Mouse (Mus musculus) embryonic fibroblast, embryonic 13.5 days (primary cell): Measurements from ENCODE around the gene Pnkd. TPM values are rescaled to one million over a fixed set of nuclear protein-coding genes. Genes with fewer than 3 reads are reported as not detected.

Source experiments
- H3K27ac ChIP-seq: 2 replicates; pipeline ENCODE4 v1.5.1; 2012; ENCODE audit warnings: low read length, control low read depth, inconsistent platforms; ENCODE audit not compliant: insufficient read depth
- H3K4me1 ChIP-seq: 2 replicates; pipeline ENCODE4 v1.6.1; 2011; ENCODE audit warnings: low read length; ENCODE audit not compliant: control insufficient read depth, insufficient read depth
- H3K4me3 ChIP-seq: 2 replicates; pipeline ENCODE4 v1.5.1; 2011; ENCODE audit warnings: mild to moderate bottlenecking, control low read depth, low read length; ENCODE audit not compliant: insufficient read depth
- CTCF ChIP-seq: IDR thresholded peaks from 2 replicates; pipeline ENCODE4 v1.5.1; 2011; ENCODE audit warnings: mild to moderate bottlenecking, control low read depth, low read length, moderate library complexity, borderline replicate concordance; ENCODE audit not compliant: insufficient read depth
- POLR2A ChIP-seq: IDR thresholded peaks from 2 replicates; pipeline ENCODE4 v1.6.1; 2011; ENCODE audit warnings: low read depth, mild to moderate bottlenecking, control low read depth, low read length, moderate library complexity
- polyA plus RNA-seq: library from polyadenylated mRNA; stranded (reverse); fragments of >200 nt; gene quantifications from 2 replicates; pipeline ENCODE4 v1.2.4, GENCODE M21; 2011; ENCODE audit warnings: low read depth; ENCODE audit not compliant: missing spikeins, insufficient read length

The Pnkd gene
- polyA plus RNA-seq, 1 experiment: 21.5 TPM

- H3K27ac ChIP-seq: no peak overlapping the region
- H3K4me3 ChIP-seq: no peak overlapping the region
- H3K4me1 ChIP-seq: no peaks in the 10 kb centered on the region
- no peak for TF ChIP-seq CTCF
- TF ChIP-seq POLR2A: peak; percentile 36; the same call in 1 of the 2 replicates
Measured at GRCm38 (mm10) chr1:74367886-74368645, 83.3 kb downstream of the Pnkd start.

- Histone ChIP-seq H3K4me3 (no peak overlapping the region), H3K27ac (no peak overlapping the region), H3K4me1 (no peaks in the 10 kb centered on the region)
- TF ChIP-seq CTCF: no peak
- no peak for TF ChIP-seq POLR2A
Measured at GRCm38 (mm10) chr1:74370040-74370439, 85.3 kb downstream of the Pnkd start.

GRCm38 (mm10) chr1:74373372-74373771 is 88.6 kb downstream of the Pnkd start:
- TF ChIP-seq POLR2A: no peak
- no peak for TF ChIP-seq CTCF
- Histone ChIP-seq H3K4me1 (no peaks in the 10 kb centered on the region), H3K27ac (no peak overlapping the region), H3K4me3 (no peak overlapping the region)

- H3K4me3 ChIP-seq: no peak within 1 kb of the TSS
- no peak within 1 kb of the TSS for H3K27ac ChIP-seq
- TF ChIP-seq CTCF (no peak), POLR2A (no peak)
- H3K4me1 ChIP-seq: no peaks in the 10 kb centered on the region
Measured at GRCm38 (mm10) chr1:74374980-74375379, 90.2 kb downstream of the Pnkd start, which contains the start of gene Slc11a1. TSS of gene Slc11a1 (plus strand) at chr1:74375195.

- no peak overlapping the region for H3K27ac ChIP-seq
- TF ChIP-seq CTCF: no peak
- TF ChIP-seq POLR2A: no peak
- no peaks in the 10 kb centered on the region for H3K4me1 ChIP-seq
- H3K4me3 ChIP-seq: no peak overlapping the region
Measured at GRCm38 (mm10) chr1:74375561-74375960, 90.8 kb downstream of the Pnkd start.

DNA sequence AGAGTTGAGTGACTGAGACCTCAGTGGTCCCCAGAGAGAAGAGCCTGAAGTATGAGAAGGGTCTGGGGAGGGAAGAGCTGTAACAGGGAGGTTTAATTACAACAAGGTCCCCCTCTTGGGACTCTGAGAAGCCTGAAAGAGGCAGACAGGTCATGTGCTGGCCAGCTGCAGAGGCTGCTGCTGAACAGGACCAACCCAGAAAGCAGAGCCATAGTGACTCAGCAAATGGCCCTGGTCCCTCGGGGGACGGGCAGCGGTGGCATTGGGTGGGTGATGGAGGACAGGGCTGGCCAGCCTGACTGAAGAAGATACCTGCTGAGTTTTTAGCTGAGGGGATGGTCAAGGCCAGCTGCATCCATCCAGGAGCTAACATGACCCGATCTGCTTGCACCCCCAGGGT is 91.7 kb downstream of the Pnkd start:
- H3K4me3 ChIP-seq: no peak overlapping the region
- H3K4me1 ChIP-seq: no peaks in the 10 kb centered on the region
- no peak overlapping the region for H3K27ac ChIP-seq
- TF ChIP-seq POLR2A: no peak
- no peak for TF ChIP-seq CTCF

DNA sequence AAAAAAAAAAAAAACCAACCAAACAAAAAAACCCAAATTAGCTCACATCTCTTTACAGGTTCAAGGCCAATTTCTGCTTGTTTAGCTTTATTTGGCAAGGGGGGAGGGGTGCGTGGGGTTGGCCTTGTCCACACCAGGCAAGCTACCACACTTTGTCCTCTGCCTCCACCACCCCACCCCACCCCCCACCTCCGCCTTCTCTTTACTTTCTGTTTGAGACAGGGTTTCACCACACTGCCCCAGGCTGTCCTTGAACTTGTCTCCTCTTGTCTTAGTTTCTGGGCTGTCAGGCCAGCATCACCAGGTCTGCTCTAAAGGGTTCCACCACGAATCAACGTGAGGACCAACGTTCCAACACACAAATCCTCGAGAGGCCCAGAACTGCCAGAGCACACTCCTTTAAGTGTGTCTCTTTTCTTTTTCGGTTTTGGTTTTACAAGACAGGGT is 94.4 kb downstream of the Pnkd start:
- Histone ChIP-seq H3K4me1 (no peaks in the 10 kb centered on the region), H3K27ac (no peak overlapping the region), H3K4me3 (no peak overlapping the region)
- TF ChIP-seq POLR2A: no peak
- no peak for TF ChIP-seq CTCF

DNA sequence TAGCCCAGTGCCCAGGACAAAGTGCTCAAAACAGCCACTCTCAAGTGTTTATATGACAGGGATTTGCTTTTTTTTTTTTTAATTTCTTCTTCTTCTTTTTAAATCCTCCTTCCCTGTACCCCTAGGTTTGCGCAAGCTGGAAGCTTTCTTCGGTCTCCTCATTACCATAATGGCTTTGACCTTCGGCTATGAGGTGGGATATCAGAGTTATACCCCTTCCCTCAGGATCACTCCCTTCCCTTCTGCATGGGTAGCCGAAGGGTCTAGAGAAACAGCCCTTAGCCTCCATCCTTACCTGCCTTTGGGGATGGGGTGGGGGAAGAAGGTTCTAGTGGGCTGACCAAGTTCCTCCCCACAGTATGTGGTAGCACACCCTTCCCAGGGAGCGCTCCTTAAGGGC is 95.8 kb downstream of the Pnkd start:
- H3K4me1 ChIP-seq: no peaks in the 10 kb centered on the region
- H3K27ac ChIP-seq: no peak overlapping the region
- H3K4me3 ChIP-seq: no peak overlapping the region
- no peak for TF ChIP-seq POLR2A
- TF ChIP-seq CTCF: no peak

DNA sequence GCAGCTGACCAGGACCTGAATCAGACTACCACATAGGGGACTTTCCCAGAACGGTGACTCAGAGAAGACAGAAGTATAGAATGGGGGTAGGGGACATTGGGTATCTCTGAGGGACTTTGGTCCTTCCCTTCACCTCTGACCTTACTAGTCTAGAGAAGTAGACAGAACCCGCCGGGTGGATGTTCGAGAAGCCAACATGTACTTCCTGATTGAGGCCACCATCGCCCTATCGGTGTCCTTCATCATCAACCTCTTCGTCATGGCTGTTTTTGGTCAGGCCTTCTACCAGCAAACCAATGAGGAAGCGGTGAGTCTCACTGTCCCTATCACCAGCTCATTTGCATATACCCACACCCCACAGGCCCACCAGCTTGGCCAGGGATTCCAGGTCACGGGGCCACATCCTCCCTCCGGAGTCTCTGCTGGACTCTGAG is 96.9 kb downstream of the Pnkd start:
- Histone ChIP-seq H3K27ac (no peak overlapping the region), H3K4me3 (no peak overlapping the region), H3K4me1 (no peaks in the 10 kb centered on the region)
- TF ChIP-seq POLR2A (no peak), CTCF (no peak)

- Histone ChIP-seq H3K27ac (no peak overlapping the region), H3K4me1 (no peaks in the 10 kb centered on the region), H3K4me3 (no peak overlapping the region)
- TF ChIP-seq POLR2A: no peak
- TF ChIP-seq CTCF: no peak
Measured at GRCm38 (mm10) chr1:74383385-74383784, 98.7 kb downstream of the Pnkd start.

- H3K4me3 ChIP-seq: no peak overlapping the region
- no peak for TF ChIP-seq POLR2A
- TF ChIP-seq CTCF: no peak
- no peaks in the 10 kb centered on the region for H3K4me1 ChIP-seq
- no peak overlapping the region for H3K27ac ChIP-seq
Measured at GRCm38 (mm10) chr1:74384525-74384924, 99.8 kb downstream of the Pnkd start.
